Mouse (Mus musculus): Measurements from ENCODE around the gene Gm17067.
"Not testable (repeated sequence)": the region's sequence is repeated elsewhere in the genome, so short reads cannot be mapped to it uniquely, and the experiment has no call there.

The Gm17067 gene

GRCm38 (mm10) chr7:42726917-42727316, at the start of gene Gm17067:
Gene Gm17067, minus strand, starts transcription at chr7:42727017.
- DNase-seq (ENCODE audit: low read depth, low spot score): not testable (repeated sequence)

- peak; percentile 91 for DNase-seq (ENCODE audit: low read depth, low spot score)
Observed at GRCm38 (mm10) chr7:42749836-42750235, 23.0 kb upstream of the Gm17067 start.

- peak; percentile 89 for DNase-seq (ENCODE audit: low read depth, low spot score)
Observed at GRCm38 (mm10) chr7:42738536-42739210, 11.9 kb upstream of the Gm17067 start.

- peak; percentile 18 for DNase-seq (ENCODE audit: low read depth, low spot score)
Observed at GRCm38 (mm10) chr7:42693251-42693650, 33.6 kb downstream of the Gm17067 start.

DNA sequence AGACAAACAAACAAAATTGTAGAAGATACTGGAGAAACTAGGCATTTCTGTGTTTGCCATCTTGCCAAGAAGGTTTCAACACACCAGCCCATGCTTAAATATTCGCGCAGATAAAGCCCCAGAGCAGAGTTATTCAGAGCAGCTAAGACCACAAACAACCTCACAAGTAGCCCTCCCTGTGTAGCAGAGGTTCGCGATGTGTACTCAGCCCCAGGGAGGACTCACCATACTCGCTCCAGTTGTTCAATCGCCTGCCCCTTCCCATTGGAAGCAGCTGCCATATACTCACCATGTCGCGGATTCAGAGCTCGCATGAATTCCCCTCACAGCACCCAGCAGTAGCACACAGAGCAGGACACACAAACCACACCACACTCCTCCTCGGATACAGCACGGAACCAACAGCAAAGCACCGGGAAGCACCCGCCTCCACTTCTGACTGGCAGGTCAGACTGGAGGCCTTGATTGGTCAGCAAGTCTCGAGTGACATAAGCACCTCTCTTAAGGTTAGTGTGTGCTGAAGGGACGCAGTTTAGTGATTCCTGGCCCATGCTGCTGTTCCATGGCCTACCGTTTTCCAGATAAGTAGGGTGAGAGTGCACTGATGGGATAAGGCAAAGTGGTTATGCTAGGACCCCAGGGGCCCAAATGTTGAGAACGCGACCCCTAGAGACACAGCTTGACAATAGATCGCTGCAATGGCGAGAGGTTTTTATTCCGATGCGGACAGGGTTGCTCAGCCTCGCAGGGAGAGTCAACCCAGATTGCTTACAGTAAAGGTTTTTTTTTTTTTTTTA, 34.3 kb downstream of the Gm17067 start, which contains the start of gene Zfp975:
TSS of gene Zfp975 (minus strand) at position 381 of the 797 bp plus-strand sequence.
- peak; percentile 92 for DNase-seq (ENCODE audit: low read depth, low spot score)

GRCm38 (mm10) chr7:42680081-42680480, 46.7 kb downstream of the Gm17067 start:
- peak; percentile 68 for DNase-seq (ENCODE audit: low read depth, low spot score)

DNA sequence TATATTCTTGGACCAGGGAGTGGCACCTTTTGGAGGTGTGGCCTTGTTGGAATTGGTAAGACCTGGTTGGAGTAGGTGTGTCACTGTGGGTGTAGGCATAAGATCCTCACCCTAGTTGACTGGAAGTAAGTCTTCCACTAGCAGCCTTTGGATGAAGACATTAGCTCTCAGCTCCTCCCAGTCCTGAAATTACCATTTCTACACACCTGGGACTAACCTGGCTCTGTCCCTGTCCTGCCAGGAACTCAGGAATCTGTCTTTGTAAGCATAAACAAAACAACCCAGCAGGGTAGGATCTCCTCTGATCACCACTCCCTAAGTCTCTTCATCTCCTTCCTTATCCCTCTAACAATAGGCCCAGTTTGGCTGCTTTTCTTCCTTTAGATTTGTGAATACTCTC, 47.2 kb downstream of the Gm17067 start:
- DNase-seq (ENCODE audit: low read depth, low spot score): peak; percentile 96

GRCm38 (mm10) chr7:42660140-42660539, 66.7 kb downstream of the Gm17067 start:
- DNase-seq (ENCODE audit: low read depth, low spot score): peak; percentile 71
